Mouse (Mus musculus): ENCODE results near the gene Jade2. TPM values are rescaled to one million over a fixed set of nuclear protein-coding genes. Genes with fewer than 3 reads are reported as not detected.

Jade2 gene
- polyA plus RNA-seq, 1 experiment from 2014 or later: 0.39 TPM

- DNase-seq (ENCODE audit: low spot score): no peak
- H3K9ac ChIP-seq: no peak overlapping the region
- 53% methylated on average over 4 of the region's 4 CpGs for WGBS
- no peak overlapping the region for H3K27ac ChIP-seq
- H3K4me2 ChIP-seq (replicated peaks): no peak overlapping the region
- no peak overlapping the region for H3K4me3 ChIP-seq (replicated peaks; ENCODE audit: low read length)
- H3K9me3 ChIP-seq (ENCODE audit: control insufficient read depth, low read length): no peaks in the 10 kb centered on the region
- peaks cover 5% of the 10 kb centered on the region for H3K4me1 ChIP-seq (replicated peaks; ENCODE audit: control insufficient read depth, insufficient read depth, low read length)
- ATAC-seq (ENCODE audit: low FRiP score): peak; percentile 37; the same call in 1 of the 2 replicates
- no peaks in the 10 kb centered on the region for H3K36me3 ChIP-seq (replicated peaks; ENCODE audit: control insufficient read depth, insufficient read depth)
- no peaks in the 10 kb centered on the region for H3K27me3 ChIP-seq (ENCODE audit: control insufficient read depth, insufficient read depth, low read length)
Observed at GRCm38 (mm10) chr11:51831962-51832909, 25.2 kb downstream of the Jade2 start.

DNA sequence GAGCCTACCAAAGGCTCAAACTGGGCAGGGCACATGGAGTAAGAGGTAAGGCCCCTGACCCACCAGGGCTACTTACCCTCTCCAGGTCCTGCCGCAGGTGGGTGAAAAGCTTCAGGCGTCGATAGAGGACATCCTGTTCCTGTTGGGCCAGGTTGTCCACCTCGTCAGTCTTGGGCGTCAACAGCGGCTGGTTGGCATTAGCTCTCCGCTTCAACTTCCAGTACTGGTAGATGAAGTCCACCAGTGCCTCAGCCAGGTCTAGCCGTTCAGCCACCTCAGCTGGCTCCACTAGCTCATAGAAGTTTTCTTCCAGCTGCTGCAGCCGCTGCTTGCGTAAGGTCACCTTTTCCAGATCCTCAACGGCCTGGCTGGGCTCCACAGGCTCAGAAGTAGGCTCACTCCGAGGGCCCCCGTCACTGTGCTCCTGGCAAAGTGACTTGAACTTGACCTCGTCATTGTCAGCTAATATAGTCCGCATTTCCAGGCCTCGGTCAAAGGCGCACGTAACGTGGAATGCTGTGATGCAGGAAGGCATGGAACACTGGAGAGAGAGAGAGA lies 32.5 kb downstream of the Jade2 start:
- Histone ChIP-seq H3K36me3 (replicated peaks; ENCODE audit: control insufficient read depth, insufficient read depth) (no peaks in the 10 kb centered on the region), H3K9ac (no peak overlapping the region), H3K27ac (no peak overlapping the region), H3K4me2 (replicated peaks) (no peak overlapping the region), H3K27me3 (ENCODE audit: control insufficient read depth, insufficient read depth, low read length) (no peaks in the 10 kb centered on the region), H3K4me3 (replicated peaks; ENCODE audit: low read length) (no peak overlapping the region), H3K9me3 (ENCODE audit: control insufficient read depth, low read length) (no peaks in the 10 kb centered on the region), H3K4me1 (replicated peaks; ENCODE audit: control insufficient read depth, insufficient read depth, low read length) (peaks cover 7% of the 10 kb centered on the region; the same call in 1 of the 2 replicates)
- no peak for DNase-seq (ENCODE audit: low spot score)
- ATAC-seq (ENCODE audit: low FRiP score): no peak
- 93% methylated on average over 19 of the region's 19 CpGs for WGBS

- no peak overlapping the region for H3K27ac ChIP-seq
- no peaks in the 10 kb centered on the region for H3K9me3 ChIP-seq (ENCODE audit: control insufficient read depth, low read length)
- 86% methylated on average over 3 of the region's 3 CpGs for WGBS
- no peaks in the 10 kb centered on the region for H3K36me3 ChIP-seq (replicated peaks; ENCODE audit: control insufficient read depth, insufficient read depth)
- H3K4me1 ChIP-seq (replicated peaks; ENCODE audit: control insufficient read depth, insufficient read depth, low read length): peaks cover 7% of the 10 kb centered on the region; the same call in 1 of the 2 replicates
- H3K9ac ChIP-seq: no peak overlapping the region
- H3K27me3 ChIP-seq (ENCODE audit: control insufficient read depth, insufficient read depth, low read length): no peaks in the 10 kb centered on the region
- no peak overlapping the region for H3K4me2 ChIP-seq (replicated peaks)
- DNase-seq (ENCODE audit: low spot score) (no peak), ATAC-seq (ENCODE audit: low FRiP score) (no peak)
- H3K4me3 ChIP-seq (replicated peaks; ENCODE audit: low read length): no peak overlapping the region
Observed at GRCm38 (mm10) chr11:51823963-51824753, 33.3 kb downstream of the Jade2 start.

- no peak for ATAC-seq (ENCODE audit: low FRiP score)
Observed at GRCm38 (mm10) chr11:51823271-51823670, 34.2 kb downstream of the Jade2 start.

DNA sequence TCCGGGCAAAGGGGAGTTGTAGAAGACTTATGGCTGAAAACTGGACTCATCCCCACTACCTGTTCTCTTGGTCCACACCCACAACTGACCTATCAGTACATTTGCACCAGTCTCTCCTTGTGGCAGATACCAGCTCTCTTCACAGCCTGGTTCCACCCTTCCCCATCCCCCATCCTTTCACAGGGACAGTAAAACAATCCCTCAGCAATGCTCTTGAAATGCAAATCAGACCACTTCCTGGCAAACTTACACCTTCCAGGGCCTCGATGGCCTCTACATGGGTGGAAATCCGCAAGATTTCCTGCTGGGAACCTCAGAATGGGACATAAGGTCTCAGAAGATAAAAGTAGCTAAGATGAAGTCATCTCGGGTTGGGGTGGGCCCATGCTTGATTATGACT lies 34.7 kb downstream of the Jade2 start:
- Histone ChIP-seq H3K27ac (no peak overlapping the region), H3K4me1 (replicated peaks; ENCODE audit: control insufficient read depth, insufficient read depth, low read length) (peaks cover 7% of the 10 kb centered on the region; the same call in 1 of the 2 replicates), H3K36me3 (replicated peaks; ENCODE audit: control insufficient read depth, insufficient read depth) (no peaks in the 10 kb centered on the region), H3K9ac (no peak overlapping the region), H3K4me3 (replicated peaks; ENCODE audit: low read length) (no peak overlapping the region), H3K9me3 (ENCODE audit: control insufficient read depth, low read length) (no peaks in the 10 kb centered on the region), H3K27me3 (ENCODE audit: control insufficient read depth, insufficient read depth, low read length) (no peaks in the 10 kb centered on the region), H3K4me2 (replicated peaks) (no peak overlapping the region)
- DNase-seq (ENCODE audit: low spot score) (no peak), ATAC-seq (ENCODE audit: low FRiP score) (no peak)
- 24% methylated on average over 4 of the region's 4 CpGs for WGBS

More at GRCm38 (mm10) chr11:51823271-51823670, 34.2 kb downstream of the Jade2 start:
- 33% methylated on average over 11 of the region's 11 CpGs for WGBS
- H3K4me1 ChIP-seq (replicated peaks; ENCODE audit: control insufficient read depth, insufficient read depth, low read length): peaks cover 7% of the 10 kb centered on the region; the same call in 1 of the 2 replicates
- DNase-seq (ENCODE audit: low spot score): no peak
- no peak overlapping the region for H3K9ac ChIP-seq
- H3K36me3 ChIP-seq (replicated peaks; ENCODE audit: control insufficient read depth, insufficient read depth): no peaks in the 10 kb centered on the region
- no peak overlapping the region for H3K4me3 ChIP-seq (replicated peaks; ENCODE audit: low read length)
- H3K9me3 ChIP-seq (ENCODE audit: control insufficient read depth, low read length): no peaks in the 10 kb centered on the region
- H3K27ac ChIP-seq: no peak overlapping the region
- no peaks in the 10 kb centered on the region for H3K27me3 ChIP-seq (ENCODE audit: control insufficient read depth, insufficient read depth, low read length)
- H3K4me2 ChIP-seq (replicated peaks): no peak overlapping the region

DNA sequence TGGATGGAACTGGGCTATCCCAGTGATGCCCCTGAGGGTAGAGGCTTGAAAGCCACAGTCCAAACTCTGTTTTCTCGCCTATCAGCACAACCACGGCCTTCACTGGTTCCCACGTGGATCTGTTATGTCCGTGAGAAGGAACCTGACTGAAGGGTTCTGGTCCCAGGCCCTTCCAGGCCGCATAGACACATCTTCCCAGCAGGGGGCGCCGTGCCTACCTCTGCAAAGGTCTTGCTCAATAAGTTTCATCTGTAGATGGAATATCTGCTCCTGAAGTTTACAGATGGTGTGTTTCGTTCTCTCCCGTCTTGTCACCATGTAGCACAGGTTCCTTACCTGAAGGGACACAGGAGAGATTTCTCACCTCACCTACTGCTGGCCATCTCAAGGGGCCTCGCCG lies 36.6 kb downstream of the Jade2 start:
- DNase-seq (ENCODE audit: low spot score): peak; percentile 72
- H3K4me3 ChIP-seq (replicated peaks; ENCODE audit: low read length): no peak overlapping the region
- no peak for ATAC-seq (ENCODE audit: low FRiP score)
- no peak overlapping the region for H3K4me2 ChIP-seq (replicated peaks)
- no peaks in the 10 kb centered on the region for H3K9me3 ChIP-seq (ENCODE audit: control insufficient read depth, low read length)
- H3K4me1 ChIP-seq (replicated peaks; ENCODE audit: control insufficient read depth, insufficient read depth, low read length): peaks cover 7% of the 10 kb centered on the region; the same call in 1 of the 2 replicates
- 45% methylated on average over 11 of the region's 11 CpGs for WGBS
- H3K36me3 ChIP-seq (replicated peaks; ENCODE audit: control insufficient read depth, insufficient read depth): no peaks in the 10 kb centered on the region
- no peak overlapping the region for H3K27ac ChIP-seq
- no peak overlapping the region for H3K9ac ChIP-seq
- H3K27me3 ChIP-seq (ENCODE audit: control insufficient read depth, insufficient read depth, low read length): no peaks in the 10 kb centered on the region

DNA sequence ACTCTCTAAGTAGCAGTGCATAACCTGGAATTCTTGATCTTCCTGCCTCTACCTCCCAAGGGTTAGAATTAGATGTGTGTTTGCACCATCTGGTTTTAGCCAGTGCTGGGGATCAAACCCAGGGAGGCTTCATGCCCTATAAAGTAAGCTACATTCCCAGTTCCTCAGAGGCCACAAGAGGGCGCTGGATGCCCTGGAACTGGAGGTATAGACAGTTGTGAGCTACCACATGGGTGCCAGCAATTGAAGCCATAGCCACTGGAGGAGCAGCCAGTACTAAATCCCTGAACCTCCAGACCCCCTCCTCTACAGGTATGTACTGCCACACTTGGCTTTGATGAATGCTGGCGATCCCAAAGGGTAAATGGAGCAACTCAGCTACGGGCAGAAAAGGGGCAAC lies 37.5 kb downstream of the Jade2 start:
- H3K4me2 ChIP-seq (replicated peaks): no peak overlapping the region
- DNase-seq (ENCODE audit: low spot score) (no peak), ATAC-seq (ENCODE audit: low FRiP score) (no peak)
- 76% methylated on average over 3 of the region's 3 CpGs for WGBS
- H3K9ac ChIP-seq: no peak overlapping the region
- H3K4me3 ChIP-seq (replicated peaks; ENCODE audit: low read length): no peak overlapping the region
- no peaks in the 10 kb centered on the region for H3K9me3 ChIP-seq (ENCODE audit: control insufficient read depth, low read length)
- H3K27me3 ChIP-seq (ENCODE audit: control insufficient read depth, insufficient read depth, low read length): no peaks in the 10 kb centered on the region
- no peaks in the 10 kb centered on the region for H3K36me3 ChIP-seq (replicated peaks; ENCODE audit: control insufficient read depth, insufficient read depth)
- H3K27ac ChIP-seq: no peak overlapping the region
- peaks cover 7% of the 10 kb centered on the region; the same call in 1 of the 2 replicates for H3K4me1 ChIP-seq (replicated peaks; ENCODE audit: control insufficient read depth, insufficient read depth, low read length)

DNA sequence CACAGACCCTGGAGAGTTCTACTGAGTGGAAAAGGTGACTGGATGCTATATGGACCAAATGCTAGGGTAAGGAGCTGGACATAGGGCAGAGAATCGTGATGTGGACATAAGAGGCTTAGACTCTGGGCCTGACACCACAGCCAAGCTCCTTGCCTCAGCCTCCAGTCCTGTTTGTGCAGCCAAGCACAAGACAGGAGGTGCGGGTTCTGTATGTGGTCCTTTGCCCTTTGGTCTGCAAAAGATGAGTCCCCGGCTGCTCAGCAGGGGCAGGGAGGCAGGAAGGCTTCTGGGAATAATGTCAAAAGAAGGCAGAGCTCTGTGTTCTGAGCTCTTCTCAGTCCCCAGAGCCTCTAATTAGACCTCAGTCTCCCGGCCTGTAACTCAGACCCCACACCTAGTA lies 38.6 kb downstream of the Jade2 start:
- Histone ChIP-seq H3K4me2 (replicated peaks) (no peak overlapping the region), H3K9me3 (ENCODE audit: control insufficient read depth, low read length) (no peaks in the 10 kb centered on the region), H3K4me3 (replicated peaks; ENCODE audit: low read length) (no peak overlapping the region), H3K27me3 (ENCODE audit: control insufficient read depth, insufficient read depth, low read length) (no peaks in the 10 kb centered on the region), H3K27ac (no peak overlapping the region), H3K9ac (no peak overlapping the region), H3K36me3 (replicated peaks; ENCODE audit: control insufficient read depth, insufficient read depth) (no peaks in the 10 kb centered on the region), H3K4me1 (replicated peaks; ENCODE audit: control insufficient read depth, insufficient read depth, low read length) (peaks cover 7% of the 10 kb centered on the region; the same call in 1 of the 2 replicates)
- ATAC-seq (ENCODE audit: low FRiP score): no peak
- WGBS: 93% methylated on average over 4 of the region's 4 CpGs
- DNase-seq (ENCODE audit: low spot score): no peak

DNA sequence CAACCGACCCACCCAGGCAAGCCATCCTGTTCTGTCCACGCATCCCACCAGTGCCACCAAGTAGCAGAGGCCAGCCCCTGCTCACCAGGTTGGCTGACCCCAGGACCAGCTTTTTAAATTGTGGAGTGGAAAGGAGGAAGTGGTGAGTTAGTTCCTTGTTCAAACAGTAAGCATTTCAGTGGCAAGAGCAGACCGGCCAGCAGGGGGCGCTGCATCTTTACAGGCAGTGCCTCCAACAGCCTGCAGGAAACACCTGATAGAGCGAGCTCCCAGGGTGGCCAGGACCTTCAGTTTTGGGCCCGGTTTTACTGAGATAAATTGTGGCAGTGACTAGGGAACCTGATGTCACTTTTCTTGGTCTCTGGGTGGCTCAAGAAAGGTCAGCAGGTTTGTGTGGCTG lies 39.7 kb downstream of the Jade2 start:
- DNase-seq (ENCODE audit: low spot score) (peak; percentile 85), ATAC-seq (ENCODE audit: low FRiP score) (no peak)
- no peak overlapping the region for H3K4me2 ChIP-seq (replicated peaks)
- H3K9me3 ChIP-seq (ENCODE audit: control insufficient read depth, low read length): no peaks in the 10 kb centered on the region
- H3K9ac ChIP-seq: no peak overlapping the region
- no peak overlapping the region for H3K27ac ChIP-seq
- 41% methylated on average over 6 of the region's 6 CpGs for WGBS
- no peaks in the 10 kb centered on the region for H3K27me3 ChIP-seq (ENCODE audit: control insufficient read depth, insufficient read depth, low read length)
- no peaks in the 10 kb centered on the region for H3K36me3 ChIP-seq (replicated peaks; ENCODE audit: control insufficient read depth, insufficient read depth)
- H3K4me3 ChIP-seq (replicated peaks; ENCODE audit: low read length): no peak overlapping the region
- H3K4me1 ChIP-seq (replicated peaks; ENCODE audit: control insufficient read depth, insufficient read depth, low read length): peaks cover 4% of the 10 kb centered on the region; the same call in 1 of the 2 replicates
